Mouse (Mus musculus) telencephalon, adult 2 months (tissue): Measurements from ENCODE around the gene Ssxb5.
"Not testable (repeated sequence)": the region's sequence is repeated elsewhere in the genome, so short reads cannot be mapped to it uniquely, and the experiment has no call there.

Source experiments
- DNase-seq: peaks from one replicate; pipeline ENCODE4 v3.0.0-alpha.2; 2011; ENCODE audit warnings: low read depth, low spot score

The Ssxb5 gene

GRCm38 (mm10) chrX:8803391-8803790 lies at the start of gene Ssxb5:
Gene Ssxb5, plus strand, starts transcription at chrX:8803691.
- DNase-seq: not testable (repeated sequence)

DNA sequence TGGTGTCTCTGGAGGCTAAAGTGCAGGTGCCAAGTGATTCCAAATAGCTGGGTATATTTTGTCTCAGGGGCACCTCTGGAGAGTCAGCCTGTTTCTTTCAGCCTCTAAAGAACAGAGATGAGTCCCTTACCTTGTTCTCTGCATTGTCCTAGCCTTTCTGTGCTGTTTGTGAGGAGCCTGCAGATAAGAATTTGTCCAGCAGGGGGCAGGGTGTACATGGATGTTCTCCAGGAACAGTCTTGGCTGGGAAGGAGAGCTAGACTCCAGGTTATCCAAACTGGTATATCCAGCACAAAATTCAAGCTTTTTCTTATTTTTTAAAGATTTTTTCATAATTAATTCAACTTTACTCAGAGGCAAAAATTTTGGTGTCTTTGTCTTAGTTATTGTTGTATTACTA lies 28.6 kb downstream of the Ssxb5 start:
- peak; percentile 1 for DNase-seq

DNA sequence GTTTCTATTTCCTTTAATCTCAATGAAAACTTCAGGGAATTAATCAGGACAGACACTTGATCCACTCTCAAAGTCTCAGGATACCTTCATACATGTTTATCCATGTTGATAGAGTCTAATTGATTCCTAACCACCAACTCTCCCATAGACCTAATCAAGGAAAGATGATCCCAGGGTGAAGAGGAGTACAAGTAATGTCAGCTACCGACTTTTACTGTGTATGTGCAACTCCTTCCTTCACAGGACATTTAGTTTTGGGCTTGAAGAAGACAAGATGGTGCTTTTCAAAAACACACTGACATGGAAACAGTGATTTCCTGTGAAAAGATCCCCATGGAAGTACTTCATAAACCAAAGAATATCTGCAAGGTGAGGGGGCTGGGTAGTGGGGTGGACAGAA lies 40.2 kb downstream of the Ssxb5 start, which contains the start of gene Gm6592:
Gm6592 (plus strand) TSS at position 301 of the 400 bp plus-strand sequence.
- no peak for DNase-seq

- no peak for DNase-seq
Measured at GRCm38 (mm10) chrX:8852486-8852885, 49.0 kb downstream of the Ssxb5 start.
